Mouse (Mus musculus): ENCODE data around the gene Stk35. TPM values are rescaled to one million over a fixed set of nuclear protein-coding genes. Genes with fewer than 3 reads are reported as not detected.

Gene Stk35
- total RNA-seq (2021), result 10 to 100 TPM; 27.7 to 30.2 TPM

DNA sequence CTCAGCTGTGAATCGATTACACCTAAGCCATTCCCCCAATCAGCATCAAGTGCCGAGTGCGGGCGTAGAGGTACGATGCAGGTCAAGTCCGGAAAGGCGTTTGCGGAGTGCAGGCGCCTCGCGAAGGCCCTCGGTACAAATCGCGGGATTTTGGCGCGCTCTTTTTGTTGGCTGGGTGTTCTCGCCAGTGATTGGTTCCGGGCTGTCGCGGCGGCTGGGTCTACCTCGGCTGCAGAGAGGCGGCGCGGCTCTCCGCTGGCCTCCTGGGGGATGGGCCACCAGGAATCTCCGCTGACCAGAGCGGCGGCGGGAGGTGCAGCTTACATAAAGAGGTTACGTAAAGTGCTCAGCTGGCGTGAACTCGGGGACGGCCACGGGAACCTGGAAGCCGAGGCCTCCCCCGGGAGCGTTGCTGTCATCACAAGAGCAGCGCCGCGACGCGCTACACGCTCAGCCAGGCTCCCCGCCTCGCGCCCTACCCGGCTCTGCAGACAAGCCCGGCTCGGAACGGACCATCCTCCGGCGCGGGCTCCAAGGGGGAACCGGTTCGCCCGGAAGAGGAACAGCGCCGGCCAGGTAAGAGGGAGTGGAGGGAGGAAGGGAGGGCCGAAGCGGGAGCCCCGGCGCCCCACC lies at the start of gene Stk35:
Stk35 (plus strand) TSS at position 247 of the 633 bp plus-strand sequence.
- peak; percentile 86 to 87 for DNase-seq

DNA sequence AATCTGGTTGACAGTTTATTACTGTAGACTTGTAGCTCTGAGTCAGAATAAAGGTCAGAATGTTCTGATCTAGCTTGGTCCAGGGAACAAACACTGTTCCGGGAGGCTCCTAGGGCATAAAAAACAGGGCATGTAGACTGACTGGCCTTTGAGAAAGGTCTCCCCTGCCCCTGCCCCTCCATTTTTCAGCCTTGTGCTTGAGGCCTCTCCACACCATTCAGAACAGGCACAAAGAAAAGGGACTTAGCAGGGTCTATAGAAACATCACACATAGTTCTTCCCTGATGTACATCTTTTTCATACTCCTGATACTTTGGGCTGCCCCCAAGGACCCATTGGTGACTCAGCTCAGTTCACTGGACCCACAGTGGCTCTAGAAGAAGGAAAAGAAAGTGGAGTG lies 18.3 kb upstream of the Stk35 start:
- DNase-seq, result no peak

DNA sequence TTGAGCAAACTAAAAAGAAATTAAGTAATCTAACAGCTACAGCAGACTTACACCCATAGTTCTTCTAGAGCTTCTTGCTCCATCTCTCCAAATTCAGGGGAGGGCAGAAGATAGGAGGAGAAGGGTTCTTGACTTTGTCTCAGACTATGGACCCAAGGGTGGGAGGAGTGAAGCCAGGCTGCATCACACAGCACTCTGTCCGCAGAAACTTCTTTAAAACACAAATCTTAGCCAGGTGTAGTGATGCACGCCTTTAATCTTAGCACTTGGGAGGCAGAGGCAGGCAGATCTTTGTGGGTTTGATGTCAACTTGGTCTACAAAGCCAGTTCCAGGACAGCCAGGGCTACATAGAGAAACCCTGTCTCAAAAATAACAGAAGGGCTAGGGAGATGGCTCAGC lies 3.8 kb upstream of the Stk35 start:
- DNase-seq, result no peak

DNA sequence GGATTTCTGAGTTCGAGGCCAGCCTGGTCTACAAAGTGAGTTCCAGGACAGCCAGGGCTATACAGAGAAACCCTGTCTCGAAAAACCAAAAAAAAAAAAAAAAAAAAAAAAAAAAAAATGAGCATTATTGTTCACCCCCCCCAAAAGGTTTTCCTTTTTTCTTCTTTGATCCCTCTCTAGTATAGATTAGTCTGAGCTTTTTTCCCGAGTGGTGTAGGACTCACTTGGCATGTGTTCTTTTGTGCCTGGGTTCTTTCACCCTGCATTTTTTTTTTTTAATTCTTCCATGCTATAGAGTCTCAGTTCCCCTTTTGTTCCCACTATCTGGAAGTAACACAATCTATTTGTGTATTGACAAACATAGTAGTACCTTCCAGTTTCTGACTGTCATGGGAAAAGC lies 2.6 kb upstream of the Stk35 start:
- no peak for DNase-seq

DNA sequence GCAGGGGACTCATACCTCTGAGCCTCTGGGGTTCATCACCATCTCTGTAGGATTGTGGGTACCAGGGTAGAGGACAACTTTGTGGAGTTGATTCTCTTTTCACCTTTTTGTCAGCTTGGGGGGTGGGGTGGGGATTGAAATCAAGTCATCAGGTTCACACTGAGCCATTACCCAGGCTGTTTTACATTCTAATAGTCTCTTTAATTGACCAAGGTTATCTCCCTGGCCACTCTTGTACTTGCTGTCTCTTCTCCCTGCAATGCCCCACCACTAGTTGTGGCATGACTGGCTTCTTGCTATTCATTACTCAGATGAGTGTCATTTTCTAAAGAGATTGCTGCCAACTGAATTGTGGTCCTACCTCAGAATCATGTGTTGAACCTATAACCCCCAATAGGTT lies 1.9 kb upstream of the Stk35 start:
- no peak for DNase-seq

DNA sequence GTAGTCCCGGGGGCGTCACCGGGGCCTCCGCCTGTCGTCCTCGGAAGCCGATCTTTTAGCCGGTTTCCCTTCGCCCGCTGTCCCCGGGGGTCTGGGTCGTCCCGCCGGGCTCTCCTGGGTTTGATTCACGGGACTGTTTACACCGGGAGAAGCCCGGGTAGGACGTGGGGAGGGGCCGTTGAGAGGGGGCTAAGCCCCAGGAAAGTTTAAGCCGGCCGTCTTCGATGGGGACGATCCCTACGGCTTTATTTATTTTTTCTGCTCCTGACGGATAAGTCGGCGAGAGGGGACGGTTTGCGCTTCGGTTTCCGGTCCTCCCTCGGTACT lies 550 bp downstream of the Stk35 start:
- no peak for DNase-seq

DNA sequence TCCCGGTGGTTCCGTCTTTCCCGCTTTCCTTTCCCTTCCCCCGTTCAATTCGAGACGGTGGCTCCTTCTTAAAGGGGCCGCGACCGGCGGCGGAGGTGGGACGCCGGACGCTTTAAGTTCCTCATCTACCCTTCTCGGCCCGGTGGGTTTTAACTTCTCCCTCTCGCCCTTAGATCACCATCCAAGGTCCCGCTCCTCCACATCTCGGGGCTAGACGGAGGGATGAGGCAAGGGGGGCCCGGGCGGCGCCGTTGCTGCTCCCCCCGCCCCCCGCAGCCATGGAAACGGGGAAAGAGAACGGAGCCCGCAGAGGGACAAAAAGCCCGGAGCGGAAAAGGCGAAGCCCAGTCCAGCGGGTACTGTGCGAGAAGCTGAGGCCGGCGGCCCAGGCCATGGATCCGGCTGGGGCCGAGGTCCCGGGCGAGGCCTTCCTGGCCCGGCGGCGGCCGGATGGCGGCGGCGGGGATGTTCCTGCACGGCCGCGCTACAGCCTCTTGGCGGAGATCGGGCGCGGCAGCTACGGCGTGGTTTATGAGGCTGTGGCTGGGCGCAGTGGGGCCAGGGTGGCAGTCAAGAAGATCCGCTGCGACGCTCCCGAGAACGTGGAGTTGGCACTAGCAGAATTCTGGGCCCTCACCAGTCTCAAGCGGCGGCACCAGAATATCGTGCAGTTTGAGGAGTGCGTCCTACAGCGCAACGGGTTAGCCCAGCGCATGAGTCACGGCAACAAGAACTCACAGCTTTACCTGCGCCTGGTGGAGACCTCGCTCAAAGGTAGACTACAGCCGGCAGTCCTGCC lies 1.1 kb downstream of the Stk35 start:
- peak; percentile 93 to 95 for DNase-seq

DNA sequence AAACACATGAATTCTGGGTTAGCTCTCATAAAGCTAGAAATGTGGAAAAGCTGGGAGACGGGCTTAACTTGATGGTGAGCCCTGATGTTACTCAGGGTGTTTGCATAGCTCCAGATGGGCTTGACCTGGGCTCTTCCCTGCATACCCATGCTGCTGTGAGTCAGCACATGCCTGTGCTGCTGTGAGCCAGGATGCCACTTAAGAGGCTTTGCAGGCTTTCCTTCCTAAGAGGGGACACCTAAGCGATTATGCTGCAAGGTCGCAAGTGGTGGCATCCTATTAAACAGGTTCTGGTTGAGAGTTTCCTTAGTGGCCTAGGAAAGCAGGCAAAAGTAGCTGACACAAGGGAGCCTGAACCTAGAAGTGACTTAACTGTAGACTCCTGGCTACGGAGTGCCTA lies 5.2 kb downstream of the Stk35 start:
- DNase-seq, result no peak

DNA sequence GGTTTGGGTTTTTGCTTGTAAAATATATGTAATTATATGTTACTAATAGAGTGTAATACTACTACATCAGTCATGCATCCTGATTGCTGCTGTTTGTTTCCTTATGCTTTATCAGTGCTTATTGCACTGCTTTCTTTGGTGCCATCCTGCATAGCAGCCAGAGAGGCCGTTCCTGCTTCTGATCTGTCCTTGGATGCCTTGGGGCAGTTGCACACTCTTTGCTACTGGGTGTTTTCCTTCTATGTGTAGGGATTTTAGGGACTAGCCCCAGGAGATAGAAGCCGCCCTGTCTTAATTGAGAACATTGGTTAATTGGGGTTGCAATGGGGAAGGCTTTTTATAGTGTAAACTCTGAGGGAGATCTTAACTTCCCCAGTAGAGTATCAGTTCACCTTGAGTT lies 6.2 kb downstream of the Stk35 start:
- DNase-seq, result no peak

DNA sequence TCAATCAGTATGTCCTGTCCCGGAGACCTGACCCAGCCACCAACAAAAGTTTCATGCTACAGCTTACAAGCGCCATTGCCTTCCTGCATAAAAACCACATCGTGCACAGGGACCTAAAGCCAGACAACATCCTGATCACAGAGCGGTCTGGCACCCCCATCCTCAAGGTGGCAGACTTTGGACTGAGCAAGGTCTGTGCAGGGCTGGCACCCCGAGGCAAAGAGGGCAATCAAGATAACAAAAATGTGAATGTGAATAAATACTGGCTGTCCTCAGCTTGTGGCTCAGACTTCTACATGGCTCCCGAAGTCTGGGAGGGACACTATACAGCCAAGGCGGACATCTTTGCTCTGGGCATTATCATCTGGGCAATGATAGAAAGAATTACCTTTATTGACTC lies 10.2 kb downstream of the Stk35 start:
- DNase-seq, result no peak

DNA sequence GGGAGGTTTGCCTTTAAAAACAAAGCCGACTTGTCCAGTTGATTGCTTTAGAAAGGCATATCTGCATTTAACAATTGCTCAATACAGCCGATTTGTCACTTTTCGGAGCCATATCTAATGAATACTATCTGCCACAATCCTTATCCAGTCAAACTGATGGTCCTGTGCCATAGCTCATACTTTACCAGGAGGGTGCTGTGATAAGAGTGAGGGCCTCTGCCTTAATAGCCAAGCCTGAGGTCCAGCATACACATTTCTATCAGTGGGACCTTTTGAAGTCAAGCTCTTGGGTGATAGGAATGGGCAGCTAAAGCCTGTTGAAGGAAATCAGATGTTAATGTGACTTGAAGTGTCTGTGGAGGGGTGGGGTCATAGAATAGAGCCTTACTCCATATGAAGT lies 13.7 kb downstream of the Stk35 start:
- no peak for DNase-seq

DNA sequence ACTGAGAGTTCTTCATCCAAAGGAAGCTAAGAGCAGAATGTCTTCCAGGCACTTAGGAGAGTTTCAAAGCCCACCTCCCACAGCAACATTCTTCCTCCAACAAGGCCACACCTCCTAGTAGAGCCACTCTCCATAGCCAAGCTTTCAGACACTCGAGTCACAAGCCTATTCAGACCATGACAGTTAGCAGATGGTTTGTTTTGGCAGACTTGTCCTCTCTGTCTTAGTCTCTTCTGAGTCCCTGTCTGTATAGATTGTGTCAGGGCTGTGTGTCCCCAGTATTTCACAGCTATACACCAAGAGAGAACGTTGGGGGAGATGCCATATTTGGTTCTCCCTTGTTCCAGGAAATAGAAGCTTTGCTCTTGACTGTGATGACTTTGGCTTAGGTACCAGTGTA lies 14.8 kb downstream of the Stk35 start:
- no peak for DNase-seq

DNA sequence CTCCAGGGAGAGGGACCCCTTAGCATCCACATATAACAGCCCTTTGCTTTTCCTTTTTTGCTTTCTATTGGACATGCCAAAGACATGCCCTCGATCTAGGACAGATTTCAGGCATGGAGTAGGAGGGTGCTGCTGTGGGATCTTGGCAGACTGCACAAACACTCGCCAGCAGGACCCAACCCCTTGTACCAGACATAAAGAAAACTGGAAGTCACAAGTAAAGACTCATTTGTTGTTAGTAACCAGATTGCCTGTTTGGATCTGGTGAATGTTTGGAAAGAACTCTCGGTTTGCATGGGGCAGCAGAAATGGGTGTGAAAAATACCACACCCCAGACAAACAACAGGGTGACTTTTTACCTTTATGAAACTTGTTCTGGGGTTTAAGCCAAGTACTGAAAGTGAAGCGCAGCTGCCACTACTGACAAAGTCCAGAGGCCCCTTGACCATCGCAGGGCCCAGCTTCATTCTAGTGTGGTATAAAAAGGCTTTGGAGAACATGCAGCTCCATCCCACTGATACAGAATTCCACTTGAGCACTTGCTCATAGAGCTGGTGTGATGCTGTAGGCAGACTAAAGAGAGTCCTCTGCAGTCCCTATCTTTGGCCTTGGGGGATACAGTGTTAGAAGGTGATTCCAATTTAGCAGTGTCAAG lies 17.4 kb downstream of the Stk35 start:
- no peak for DNase-seq

DNA sequence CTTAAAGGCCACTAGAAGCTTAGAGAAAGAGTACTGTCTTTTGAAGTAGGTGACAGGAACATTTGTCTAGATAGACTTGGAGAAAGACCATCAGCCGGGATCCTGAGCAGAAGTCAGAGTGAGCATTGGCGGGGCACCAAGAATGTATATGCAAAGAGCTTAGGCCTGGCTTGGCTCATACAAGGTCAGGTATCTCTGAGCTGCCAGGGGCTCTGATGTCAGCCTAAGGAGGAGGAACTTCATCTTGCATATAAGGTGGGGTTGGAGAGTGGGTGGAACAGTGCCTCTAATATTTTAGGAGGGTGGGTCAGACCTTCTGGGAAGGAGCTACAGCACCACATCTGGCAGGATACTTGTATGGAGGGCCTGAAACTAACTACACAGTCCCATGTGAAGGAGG lies 18.6 kb downstream of the Stk35 start:
- DNase-seq, result no peak

DNA sequence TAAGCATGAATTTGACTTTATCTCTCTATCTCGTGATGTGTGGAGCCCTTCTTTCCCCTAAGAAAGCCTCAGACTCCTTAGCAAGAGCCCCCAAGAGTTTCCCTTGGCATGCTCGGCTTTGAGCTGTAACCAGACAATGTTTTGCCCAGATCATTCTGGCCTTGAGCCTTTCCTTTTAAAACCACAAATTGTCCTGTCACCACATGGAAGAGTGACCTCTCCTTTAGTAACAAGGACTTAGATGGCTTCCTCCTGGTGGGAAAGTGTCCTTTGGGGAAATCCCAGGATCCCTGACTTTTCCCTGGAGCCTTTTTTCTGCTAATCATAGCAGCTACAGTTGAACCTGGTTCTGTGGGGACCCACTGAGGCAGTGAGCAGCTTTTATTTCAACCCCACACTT lies 19.2 kb downstream of the Stk35 start:
- no peak for DNase-seq

DNA sequence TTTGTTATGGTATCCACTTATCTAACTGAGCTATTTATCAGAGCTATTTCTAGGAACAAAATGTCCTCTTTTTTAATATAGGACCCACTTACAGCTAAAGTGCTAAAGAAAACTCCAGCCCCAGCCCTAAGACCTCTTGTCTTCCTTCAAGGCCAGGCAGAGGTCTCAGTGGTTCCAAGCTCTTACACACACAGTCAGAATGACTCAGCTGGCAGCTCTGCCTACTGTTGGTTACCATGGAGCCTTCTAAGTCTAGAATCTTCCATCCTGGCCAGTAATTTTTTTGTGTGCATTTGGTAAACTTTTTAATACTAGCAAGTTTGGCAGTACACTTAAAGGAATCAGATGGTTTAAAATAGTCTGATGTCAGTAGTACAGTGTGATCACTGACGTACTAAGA lies 19.6 kb downstream of the Stk35 start:
- DNase-seq, result no peak

DNA sequence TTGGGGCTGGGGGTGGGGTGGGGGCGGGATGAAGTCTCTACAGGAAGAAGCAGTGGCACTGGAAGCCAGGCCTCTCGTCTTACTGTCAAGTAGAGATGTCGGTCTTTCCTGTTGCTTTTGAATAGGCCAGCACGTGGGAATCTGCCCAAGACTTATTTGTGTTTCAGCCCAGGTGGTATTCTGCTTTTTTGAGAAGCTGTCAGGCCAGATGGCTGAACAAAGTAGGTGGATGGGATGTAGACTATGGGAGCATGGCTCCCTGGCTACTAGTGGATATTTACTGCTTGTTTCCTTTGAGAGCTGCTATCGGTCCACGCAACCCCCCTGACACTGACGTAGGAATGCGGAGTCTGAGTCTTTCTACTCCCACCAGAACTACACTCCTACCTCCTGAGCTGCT lies 20.7 kb downstream of the Stk35 start:
- peak in 1 of 2 experiments; percentile 21 for DNase-seq

DNA sequence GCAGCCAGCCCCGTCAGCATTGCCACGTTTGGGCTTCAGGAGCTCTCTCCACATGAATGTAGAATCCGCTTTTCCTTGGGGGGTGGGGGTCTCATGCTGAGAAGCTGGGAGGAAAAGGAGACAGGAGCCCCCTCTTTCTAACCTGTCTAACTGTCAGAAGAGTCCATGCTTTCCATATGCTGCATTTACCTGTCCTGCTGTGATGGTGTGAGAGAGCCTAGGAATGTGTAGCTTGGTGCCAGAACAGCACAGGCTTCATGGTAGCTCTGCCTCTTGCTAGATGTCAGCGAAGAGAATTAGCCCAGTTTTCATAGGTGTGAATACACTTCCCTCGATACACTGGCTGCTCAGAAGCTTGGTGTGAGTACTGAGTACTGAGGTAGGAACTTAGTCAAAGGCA lies 21.3 kb downstream of the Stk35 start:
- DNase-seq, result no peak

DNA sequence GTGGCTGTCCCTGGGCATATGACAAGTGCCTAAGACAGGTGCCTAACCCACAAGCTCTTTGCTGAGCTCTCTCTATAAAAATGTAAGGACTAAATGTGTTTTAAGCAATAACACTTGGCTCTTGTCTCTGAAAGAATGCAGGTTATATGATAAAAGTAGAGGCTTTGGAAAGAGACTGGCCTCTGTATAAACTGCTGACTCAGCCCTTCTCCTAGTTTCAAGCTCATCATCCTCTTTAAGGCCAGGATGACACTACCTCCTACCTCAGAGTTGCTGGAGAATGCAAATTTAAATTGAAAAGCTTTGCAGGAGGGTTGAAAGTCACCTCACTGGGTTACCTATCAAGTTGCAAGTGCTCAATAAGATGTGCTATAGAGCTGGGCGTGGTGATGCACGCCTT lies 23.0 kb downstream of the Stk35 start:
- no peak for DNase-seq

DNA sequence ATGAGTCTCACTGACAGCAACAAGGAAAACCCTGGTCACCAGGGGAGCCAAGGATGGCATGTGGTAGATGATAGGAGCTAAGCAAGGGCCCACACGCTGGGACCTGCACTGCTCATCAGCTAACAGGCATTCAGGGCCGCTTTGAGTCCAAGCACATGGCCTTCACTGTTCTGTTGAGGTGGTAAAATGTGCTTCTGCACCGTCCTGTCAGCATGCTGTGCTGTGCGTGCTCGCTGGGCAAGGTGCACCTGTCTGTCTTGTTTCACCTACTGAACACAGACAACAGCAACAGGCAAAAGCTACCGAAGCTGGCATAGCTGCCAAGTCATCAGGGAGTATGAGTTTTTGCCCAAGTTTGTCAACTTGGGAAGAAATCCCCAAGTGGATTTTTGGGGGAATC lies 23.9 kb downstream of the Stk35 start:
- DNase-seq, result no peak

DNA sequence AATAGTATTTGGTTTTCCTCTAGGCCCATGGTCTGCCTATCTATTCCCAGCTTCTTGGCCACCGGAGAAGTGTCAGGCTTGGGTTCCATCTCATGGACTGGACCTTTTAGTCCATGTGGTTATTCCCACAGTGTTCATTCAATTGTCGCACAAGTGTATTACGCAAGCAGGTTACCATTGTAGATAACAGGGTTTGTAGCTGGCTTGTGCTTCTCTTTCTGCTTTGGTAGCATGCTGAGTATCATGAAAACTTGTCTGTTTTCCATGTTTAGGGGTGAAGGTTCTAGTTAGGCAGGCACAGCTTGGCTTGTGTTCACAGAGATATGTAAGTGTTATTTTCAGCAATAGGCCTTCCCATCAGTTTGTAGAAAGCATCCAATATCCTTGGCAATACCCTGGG lies 25.8 kb downstream of the Stk35 start:
- no peak for DNase-seq

DNA sequence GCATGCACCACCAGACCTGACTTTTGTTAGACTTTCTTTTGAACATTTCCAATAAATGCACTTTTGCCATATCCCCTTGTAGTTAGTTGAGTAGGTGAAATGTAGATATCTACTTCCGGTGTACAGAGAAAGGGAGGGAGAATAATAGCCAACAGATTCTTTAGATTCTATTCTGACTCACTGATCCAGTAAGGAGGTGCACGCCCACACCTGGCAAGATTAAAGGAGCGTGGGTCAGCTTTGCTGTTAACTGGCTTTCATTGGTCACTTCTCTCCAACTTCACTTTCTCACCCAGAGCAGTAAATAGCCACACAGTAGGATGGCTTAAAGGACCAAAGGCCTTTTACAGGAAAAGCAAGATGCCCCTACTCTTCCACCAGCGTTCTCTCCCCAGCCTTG lies 32.7 kb downstream of the Stk35 start:
- no peak for DNase-seq

DNA sequence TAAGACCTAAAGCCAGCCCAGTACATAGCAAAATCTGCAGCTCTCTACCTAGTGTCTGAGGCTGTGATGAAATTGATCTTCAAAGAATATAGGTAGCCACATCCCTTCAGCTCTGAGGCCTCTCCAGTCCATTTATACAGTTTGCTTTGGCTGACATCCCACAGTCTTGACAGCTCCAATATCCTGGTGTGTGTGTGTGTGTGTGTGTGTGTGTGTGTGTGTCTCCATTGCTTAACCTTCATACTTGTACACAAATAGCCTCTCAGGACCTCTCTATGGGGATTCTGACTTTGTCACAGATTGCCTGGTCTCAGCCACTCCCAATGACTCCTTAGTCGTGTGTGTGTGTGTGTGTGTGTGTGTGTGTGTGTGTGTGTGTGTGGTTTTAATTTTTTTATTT lies 33.9 kb downstream of the Stk35 start:
- no peak for DNase-seq

DNA sequence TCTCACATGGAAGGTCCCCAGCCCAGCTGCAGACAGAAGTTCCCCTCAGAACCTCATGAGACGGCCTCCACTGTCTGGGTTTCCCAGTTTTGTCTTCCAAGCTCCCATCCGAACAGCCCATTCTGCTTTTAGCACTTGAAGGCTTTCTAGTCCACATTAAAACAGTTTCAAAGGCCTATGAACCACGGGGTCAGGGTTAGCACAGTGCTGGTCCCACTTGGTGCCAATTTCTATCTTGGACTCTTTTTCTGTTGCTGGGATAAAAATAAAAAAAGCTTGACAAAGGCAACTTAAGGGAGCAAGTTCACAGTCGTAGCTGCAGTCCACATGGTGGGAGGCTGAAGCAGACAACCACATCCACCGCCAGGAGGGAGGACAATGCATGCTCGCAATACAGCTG lies 34.6 kb downstream of the Stk35 start:
- DNase-seq, result no peak
